Mouse (Mus musculus) lung, adult 2 months (tissue): Measurements from ENCODE around the gene Nae1. TPM values are rescaled to one million over a fixed set of nuclear protein-coding genes. Genes with fewer than 3 reads are reported as not detected.
A peak's percentile ranks its signal among the peaks of the same experiment; 100 is the strongest.
"Not testable (repeated sequence)": the region's sequence is repeated elsewhere in the genome, so short reads cannot be mapped to it uniquely, and the experiment has no call there.

Experiments
- DNase-seq: peaks from one replicate; pipeline ENCODE4 v3.0.0; 2022
- H3K4me1 ChIP-seq: fragments of 200-500 bp; 2 replicates; pipeline ENCODE4 v1.6.1; 2011; ENCODE audit warnings: low read length; ENCODE audit not compliant: control insufficient read depth, insufficient read depth
- H3K4me3 ChIP-seq: fragments of 200-500 bp; replicated peaks from 2 replicates; pipeline ENCODE3; 2011; ENCODE audit warnings: low read depth, mild to moderate bottlenecking, control low read depth, low read length; ENCODE audit errors: extremely low read depth
- CTCF ChIP-seq: fragments of 200-500 bp; IDR thresholded peaks from 2 replicates; pipeline ENCODE4 v1.5.1; 2011; ENCODE audit warnings: mild to moderate bottlenecking, low read length, control low read depth; ENCODE audit not compliant: insufficient read depth
- POLR2A ChIP-seq: fragments of 200-500 bp; IDR thresholded peaks from 2 replicates; pipeline ENCODE4 v1.6.1; 2011; ENCODE audit warnings: low read depth, mild to moderate bottlenecking, control low read depth, low read length, borderline replicate concordance; ENCODE audit errors: extremely low read depth
- WGBS: fragments of 180-500 bp; shearing (Covaris S2); methylation state at CpG from one replicate; pipeline ENCODE4 v1.1.7; 2018; 5-methylcytosine and 5-hydroxymethylcytosine counted together
- polyA plus RNA-seq: library from polyadenylated mRNA; depleted of rRNA; stranded (reverse); fragments of >200 nt; gene quantifications from 2 replicates; pipeline ENCODE4 v1.2.3, GENCODE M21; 2012; rRNA removed

The Nae1 gene
- 7.4 and 17.1 TPM in 2 replicates for polyA plus RNA-seq

GRCm38 (mm10) chr8:104533971-104534778, at the start of gene Nae1, which contains the start of gene Car7:
Nae1 (minus strand) TSS chr8:104534637.
Car7 (plus strand) TSS chr8:104534689.
- under 1% methylated on average over 70 of the region's 70 CpGs for WGBS
- Histone ChIP-seq H3K4me1 (peaks cover 7% of the 10 kb centered on the region; the same call in 1 of the 2 replicates), H3K4me3 (peak within 1 kb of the TSS; percentile 94)
- TF ChIP-seq CTCF (peak; percentile 71), POLR2A (peak; percentile 96)
- DNase-seq, result peak; percentile 95

GRCm38 (mm10) chr8:104577606-104578005, 43.2 kb upstream of the Nae1 start:
- H3K4me3 ChIP-seq, DNase-seq, H3K4me1 ChIP-seq: not testable (repeated sequence)
- WGBS, result 79% methylated on average over 17 of the region's 17 CpGs

- TF ChIP-seq CTCF (no peak), POLR2A (no peak)
- Histone ChIP-seq H3K4me3 (no peak overlapping the region), H3K4me1 (no peaks in the 10 kb centered on the region)
- DNase-seq, result no peak
- WGBS, result 94% methylated on average over 3 of the region's 3 CpGs
Observed at GRCm38 (mm10) chr8:104576820-104577219, 42.4 kb upstream of the Nae1 start.

- TF ChIP-seq POLR2A, result no peak
- peak; percentile 67 for TF ChIP-seq CTCF
- WGBS, result 4% methylated on average over 26 of the region's 26 CpGs
- Histone ChIP-seq H3K4me3 (peak overlapping the region; percentile 84), H3K4me1 (peaks cover 3% of the 10 kb centered on the region; the same call in 1 of the 2 replicates)
- DNase-seq, result peak; percentile 80
Observed at GRCm38 (mm10) chr8:104570436-104571343, 36.3 kb upstream of the Nae1 start.

GRCm38 (mm10) chr8:104569559-104569958, 35.1 kb upstream of the Nae1 start:
- WGBS, result 37% methylated on average over 1 of the region's 1 CpGs
- H3K4me3 ChIP-seq, result no peak overlapping the region
- peaks cover 6% of the 10 kb centered on the region for H3K4me1 ChIP-seq
- 0 out of 2 replicates have a peak, but pooled peaks have one; percentile 1 for TF ChIP-seq CTCF
- TF ChIP-seq POLR2A, result no peak
- no peak for DNase-seq

- Histone ChIP-seq H3K4me1 (peaks cover 2% of the 10 kb centered on the region), H3K4me3 (no peak overlapping the region)
- no peak for TF ChIP-seq POLR2A
- no peak for TF ChIP-seq CTCF
- 94% methylated on average over 5 of the region's 5 CpGs for WGBS
- no peak for DNase-seq
Observed at GRCm38 (mm10) chr8:104565457-104565798, 31.0 kb upstream of the Nae1 start.

- Histone ChIP-seq H3K4me1 (peaks cover 2% of the 10 kb centered on the region), H3K4me3 (no peak overlapping the region)
- WGBS, result 12% methylated on average over 22 of the region's 22 CpGs
- TF ChIP-seq CTCF (peak; percentile 84), POLR2A (no peak)
- DNase-seq, result peak; percentile 74
Observed at GRCm38 (mm10) chr8:104564633-104565456, 30.4 kb upstream of the Nae1 start.

GRCm38 (mm10) chr8:104560731-104561130, 26.3 kb upstream of the Nae1 start:
- no peak for DNase-seq
- no peak overlapping the region for H3K4me3 ChIP-seq
- H3K4me1 ChIP-seq, result peaks cover 2% of the 10 kb centered on the region
- TF ChIP-seq CTCF (no peak), POLR2A (no peak)

- DNase-seq, result no peak
Observed at GRCm38 (mm10) chr8:104557226-104557625, 22.8 kb upstream of the Nae1 start.

More at GRCm38 (mm10) chr8:104557226-104557625, 22.8 kb upstream of the Nae1 start:
- no peak for TF ChIP-seq CTCF
- 48% methylated on average over 7 of the region's 7 CpGs for WGBS
- Histone ChIP-seq H3K4me1 (0 out of 2 replicates have a peak, but pooled peaks cover 2% of the 10 kb centered on the region), H3K4me3 (no peak overlapping the region)
